Mouse (Mus musculus): Measurements from ENCODE around the gene Rgs5.

The Rgs5 gene

GRCm38 (mm10) chr1:169730599-169731100 is 75.3 kb downstream of the Rgs5 start:
- DNase-seq: no peak

- DNase-seq: no peak
These were observed 80.8 kb downstream of the Rgs5 start for GRCm38 (mm10) chr1:169736139-169736538.

- DNase-seq: no peak
These were observed 81.9 kb downstream of the Rgs5 start for GRCm38 (mm10) chr1:169737231-169737630.

- no peak for DNase-seq
These were observed 85.8 kb downstream of the Rgs5 start for GRCm38 (mm10) chr1:169741147-169741546.

All from right cerebral cortex, postnatal 4 days (tissue).